Mouse (Mus musculus): ENCODE measurements around the gene Cwh43.
A peak's percentile ranks its signal among the peaks of the same experiment; 100 is the strongest.

Cwh43 gene

GRCm38 (mm10) chr5:73405981-73406722 lies at the start of gene Cwh43:
Gene Cwh43, plus strand, starts transcription at chr5:73406075.
- DNase-seq (ENCODE audit: low spot score): no peak

GRCm38 (mm10) chr5:73359134-73359751 lies 46.6 kb upstream of the Cwh43 start:
- no peak for DNase-seq (ENCODE audit: low spot score)

- no peak for DNase-seq (ENCODE audit: low spot score)
Measured at GRCm38 (mm10) chr5:73359752-73360141, 46.1 kb upstream of the Cwh43 start.

DNA sequence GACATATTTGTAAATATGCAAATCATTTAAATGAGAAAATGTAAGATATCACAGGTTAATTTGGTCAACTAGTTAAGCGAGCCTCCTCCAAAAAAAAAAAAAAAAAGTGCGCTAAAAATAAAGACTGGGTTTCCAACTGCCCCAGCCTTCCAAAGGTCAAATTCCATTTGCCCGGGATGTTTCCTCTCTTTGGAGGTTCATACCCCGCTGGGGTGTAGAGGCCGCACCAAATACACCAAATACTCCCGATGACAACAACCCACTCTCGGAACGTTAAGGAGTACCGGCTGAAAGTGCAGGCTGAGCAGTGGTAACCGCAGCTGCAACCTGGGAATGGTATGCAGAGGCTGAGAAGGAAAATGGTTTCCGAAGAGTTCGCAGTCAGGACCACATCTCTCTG lies 45.6 kb upstream of the Cwh43 start:
- DNase-seq (ENCODE audit: low spot score): no peak

GRCm38 (mm10) chr5:73362338-73362737 lies 43.5 kb upstream of the Cwh43 start:
- no peak for DNase-seq (ENCODE audit: low spot score)

- DNase-seq (ENCODE audit: low spot score): no peak
Measured at GRCm38 (mm10) chr5:73362791-73363190, 43.1 kb upstream of the Cwh43 start.

DNA sequence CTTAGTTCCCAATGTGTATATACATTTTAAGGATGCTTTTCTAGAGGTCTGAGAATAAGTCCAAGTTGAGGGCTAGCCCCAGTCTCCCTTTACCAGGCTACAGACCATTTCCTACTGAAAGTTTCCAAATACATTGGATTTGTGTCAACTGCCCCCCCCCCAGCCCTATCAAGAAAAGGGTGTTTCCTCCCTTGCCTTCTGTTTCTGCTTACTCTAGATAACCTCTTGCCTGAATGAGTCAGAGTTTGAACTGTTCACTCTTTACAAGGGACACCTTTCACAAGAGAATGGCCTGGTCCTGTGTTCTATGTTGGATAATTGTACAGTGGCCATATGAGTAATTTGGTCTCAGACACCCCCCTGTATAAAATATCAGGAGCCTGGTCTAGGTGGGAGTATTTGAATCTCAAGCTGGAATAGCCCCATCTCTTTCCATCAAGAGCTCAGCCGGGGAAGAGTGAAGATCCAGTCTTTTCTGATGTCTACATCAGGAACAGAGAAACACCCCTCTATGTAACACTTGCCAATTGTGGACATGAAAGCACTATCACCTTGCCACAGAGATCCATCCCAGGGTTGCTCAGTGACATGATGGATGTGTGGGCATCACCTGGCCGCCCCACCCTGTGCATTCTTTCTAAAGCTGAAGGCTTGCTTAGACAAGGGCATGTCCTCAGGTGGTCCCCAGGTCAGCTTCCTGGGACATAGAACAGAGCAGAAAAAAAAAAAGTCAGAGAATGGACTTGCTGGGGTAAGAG lies 41.6 kb upstream of the Cwh43 start:
- no peak for DNase-seq (ENCODE audit: low spot score)

DNA sequence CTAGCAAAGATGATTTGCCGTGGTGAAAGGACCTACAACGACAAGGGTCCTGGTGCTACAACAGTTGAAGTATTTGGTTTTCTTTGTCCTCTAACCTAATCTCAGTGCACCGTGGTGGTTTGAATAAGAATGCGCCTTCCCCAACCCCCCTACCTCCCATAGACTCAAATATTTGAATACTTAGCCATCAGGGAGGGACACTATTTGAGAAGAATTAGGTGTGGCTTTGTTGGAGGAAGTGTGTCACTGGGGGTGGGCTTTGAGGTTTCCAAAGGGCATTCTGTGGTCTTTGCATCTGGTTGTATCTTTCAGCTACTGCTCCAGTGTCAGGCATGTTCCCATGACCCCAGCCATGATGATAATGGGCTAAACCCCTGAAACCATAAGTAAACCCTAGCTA lies 38.0 kb upstream of the Cwh43 start:
- DNase-seq (ENCODE audit: low spot score): no peak

DNA sequence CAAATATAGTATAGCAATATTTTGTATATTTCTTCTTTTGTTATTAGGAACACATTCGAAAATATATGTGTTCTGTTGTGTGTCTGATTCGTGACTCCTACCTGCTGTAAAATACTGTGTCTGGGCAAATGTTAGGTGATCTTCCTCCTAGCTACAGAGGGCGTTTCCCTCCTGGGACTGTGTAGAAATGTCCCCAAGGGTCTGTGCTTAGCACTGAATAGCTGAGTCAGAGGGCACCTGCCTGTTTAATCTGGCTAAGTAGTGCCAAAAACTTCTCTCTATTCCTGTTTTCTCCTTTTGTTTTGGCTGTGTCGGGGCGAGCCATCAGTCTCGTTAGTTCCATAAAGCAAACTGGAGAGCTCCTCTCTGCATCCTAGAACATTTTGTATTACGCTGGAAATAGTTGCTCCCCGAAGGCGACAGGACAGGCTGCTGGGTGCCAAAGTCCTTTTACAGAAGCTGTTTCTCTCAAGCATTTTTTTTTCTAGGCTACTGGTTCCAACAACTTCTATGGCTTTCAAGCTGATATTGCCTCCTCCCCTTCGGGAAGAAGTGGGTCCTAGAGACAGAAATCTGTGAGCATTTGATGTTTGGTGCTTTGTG lies 36.9 kb upstream of the Cwh43 start:
- no peak for DNase-seq (ENCODE audit: low spot score)

DNA sequence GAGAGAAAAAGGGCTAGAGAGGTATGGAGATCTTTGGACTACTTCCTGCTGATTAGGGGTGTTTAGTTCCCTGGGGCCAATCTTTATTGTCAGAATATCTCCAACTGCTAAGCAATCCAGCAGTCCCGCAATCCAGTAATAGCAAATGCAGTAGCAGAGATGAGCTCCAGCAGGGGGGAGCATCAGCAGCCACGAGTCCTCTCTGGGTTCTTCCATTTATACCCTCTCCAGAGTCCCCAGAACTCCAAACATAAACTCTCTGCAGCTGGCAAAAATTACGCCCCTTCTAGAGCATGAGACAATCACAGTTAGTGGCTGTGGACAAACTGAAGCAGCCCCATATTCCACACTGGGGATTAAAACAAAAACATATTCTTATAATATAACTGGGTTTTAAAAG lies 36.1 kb upstream of the Cwh43 start:
- DNase-seq (ENCODE audit: low spot score): no peak

DNA sequence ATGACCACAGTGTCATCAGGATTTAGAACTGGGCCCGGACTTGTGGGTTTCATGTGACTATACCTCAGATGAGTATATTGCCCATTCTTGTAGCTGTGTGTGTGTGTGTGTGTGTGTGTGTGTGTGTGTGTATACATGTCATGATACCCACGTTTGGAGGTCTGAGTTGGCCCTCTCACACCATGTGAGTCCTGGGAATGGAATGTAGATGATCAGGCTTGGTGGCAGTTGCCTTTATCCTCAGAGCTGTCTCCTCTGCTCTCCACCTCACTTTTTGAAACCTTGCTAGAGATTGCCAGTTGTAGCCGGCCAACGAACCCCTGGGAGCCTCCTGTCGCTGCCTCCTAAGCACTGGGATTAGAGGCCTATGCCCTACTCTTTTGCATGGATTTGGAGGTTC lies 33.3 kb upstream of the Cwh43 start:
- no peak for DNase-seq (ENCODE audit: low spot score)

DNA sequence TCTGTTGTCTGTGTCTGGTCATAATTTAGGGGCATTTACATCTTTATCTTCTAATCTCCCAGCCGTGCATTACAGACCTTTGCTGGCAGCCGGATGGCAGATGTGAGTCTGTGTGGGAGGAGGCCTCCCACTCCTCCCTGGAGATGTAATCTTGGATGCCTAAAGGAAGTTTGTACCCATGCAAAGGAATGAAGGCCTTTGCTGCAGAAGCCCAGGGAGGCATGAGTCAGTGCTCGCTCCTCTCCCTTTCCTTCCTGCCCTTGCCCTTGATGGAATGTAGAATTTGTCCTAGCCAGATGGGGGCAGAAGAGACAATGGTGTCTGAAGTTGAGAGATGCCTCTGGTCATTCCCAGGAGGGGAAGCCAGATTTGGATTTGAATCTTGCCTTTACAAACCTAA lies 32.7 kb upstream of the Cwh43 start:
- DNase-seq (ENCODE audit: low spot score): no peak

- DNase-seq (ENCODE audit: low spot score): no peak
Measured at GRCm38 (mm10) chr5:73376041-73376440, 29.8 kb upstream of the Cwh43 start.

DNA sequence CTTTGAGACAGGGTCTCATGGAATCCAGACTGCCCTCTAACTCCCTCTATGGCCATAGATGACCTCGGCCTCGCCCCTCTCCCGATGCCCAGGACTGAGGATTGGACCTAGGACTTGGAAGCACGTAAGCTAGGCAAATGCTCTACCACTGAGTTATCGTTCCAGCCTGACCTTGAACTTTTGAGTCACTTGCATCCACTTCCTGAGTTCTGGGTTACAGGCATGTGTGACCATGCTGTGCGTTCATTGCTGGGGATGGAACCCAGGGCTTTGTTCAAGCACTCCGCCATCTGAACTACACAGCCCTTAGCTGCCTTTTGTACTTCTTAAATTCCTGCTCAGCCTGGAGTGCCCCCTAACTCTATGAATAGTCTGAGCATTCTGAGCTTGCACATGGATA lies 29.4 kb upstream of the Cwh43 start:
- DNase-seq (ENCODE audit: low spot score): no peak

DNA sequence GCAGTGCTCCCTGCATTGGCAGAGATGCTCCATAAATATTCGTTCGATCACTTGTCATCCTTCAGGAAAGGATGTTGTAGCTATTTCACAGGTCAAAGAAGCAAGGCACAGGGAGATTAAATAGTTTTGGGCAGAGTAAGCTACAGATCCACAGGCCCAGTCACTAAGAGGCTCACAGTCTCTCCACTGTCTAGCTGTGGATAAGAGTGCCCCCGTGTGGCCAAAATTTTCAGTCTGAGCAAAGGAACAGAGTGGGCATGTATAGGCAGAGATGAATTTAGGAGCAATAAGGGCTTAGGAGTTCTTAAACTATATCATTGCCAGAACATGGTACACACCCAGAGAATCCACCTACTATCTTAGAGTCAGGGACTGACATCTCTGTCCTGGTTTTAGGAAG lies 26.0 kb upstream of the Cwh43 start:
- DNase-seq (ENCODE audit: low spot score): peak; percentile 79

- DNase-seq (ENCODE audit: low spot score): no peak
Measured at GRCm38 (mm10) chr5:73380829-73381228, 25.0 kb upstream of the Cwh43 start.

DNA sequence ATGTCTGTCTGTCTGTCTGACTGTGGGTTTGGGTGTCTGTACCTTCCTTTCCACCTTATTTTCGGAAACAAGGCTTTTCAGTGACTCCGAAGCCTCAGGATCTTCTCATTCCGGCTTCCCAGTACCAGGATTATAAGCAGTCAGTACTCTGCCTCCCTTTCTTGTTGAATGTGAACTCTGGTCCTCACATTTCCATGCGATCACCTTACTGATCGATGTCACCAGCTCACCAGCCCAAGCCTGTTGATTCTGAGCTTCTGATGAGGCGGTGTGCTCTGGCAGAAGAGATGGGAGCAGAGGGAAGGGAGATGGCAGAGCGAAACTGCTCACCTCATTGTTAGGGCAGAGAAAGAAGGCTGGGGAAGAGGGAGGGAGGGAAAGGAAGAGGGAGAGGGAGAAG lies 24.4 kb upstream of the Cwh43 start:
- DNase-seq (ENCODE audit: low spot score): no peak

- DNase-seq (ENCODE audit: low spot score): no peak
Measured at GRCm38 (mm10) chr5:73381976-73382540, 23.8 kb upstream of the Cwh43 start.

GRCm38 (mm10) chr5:73382737-73383646 lies 22.9 kb upstream of the Cwh43 start:
- peak; percentile 60 for DNase-seq (ENCODE audit: low spot score)

GRCm38 (mm10) chr5:73383647-73383970 lies 22.3 kb upstream of the Cwh43 start:
- DNase-seq (ENCODE audit: low spot score): no peak

DNA sequence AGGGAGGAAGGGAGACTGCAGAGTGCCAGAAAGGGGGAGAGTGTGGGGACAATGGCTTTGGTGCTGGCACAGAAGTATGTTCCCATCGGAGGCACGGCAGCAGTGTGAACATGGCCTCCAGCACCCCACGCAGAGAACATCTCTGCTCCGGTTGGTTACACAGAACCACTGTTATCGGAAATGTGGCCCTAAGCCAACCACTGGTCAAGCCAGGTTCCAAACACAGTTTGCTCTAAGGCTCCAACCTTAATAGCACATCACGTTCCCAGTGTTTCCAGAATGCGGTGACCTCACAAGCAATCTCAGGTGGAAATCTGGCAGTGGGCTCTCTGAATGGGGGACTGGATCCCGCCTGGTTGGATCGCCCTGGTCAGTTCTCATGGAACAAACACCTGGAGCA lies 12.8 kb upstream of the Cwh43 start:
- DNase-seq (ENCODE audit: low spot score): no peak
